Mouse (Mus musculus) ES-Bruce4 (cell line): Measurements from ENCODE around the gene Mansc1. TPM values are rescaled to one million over a fixed set of nuclear protein-coding genes. Genes with fewer than 3 reads are reported as not detected.
A peak's percentile ranks its signal among the peaks of the same experiment; 100 is the strongest.

Experiments
- H3K27ac ChIP-seq: 2 replicates; pipeline ENCODE4 v1.5.1; 2012; ENCODE audit warnings: low read length, inconsistent platforms; ENCODE audit not compliant: insufficient read depth
- H3K27me3 ChIP-seq: 2 replicates; pipeline ENCODE4 v1.6.1; 2012; ENCODE audit warnings: mild to moderate bottlenecking, low read length, inconsistent platforms; ENCODE audit not compliant: control insufficient read depth, poor library complexity, insufficient read depth, severe bottlenecking
- H3K36me3 ChIP-seq: 2 replicates; pipeline ENCODE4 v1.6.1; 2012; ENCODE audit warnings: inconsistent platforms, mild to moderate bottlenecking, low read length, moderate library complexity; ENCODE audit not compliant: control insufficient read depth, poor library complexity, insufficient read depth, severe bottlenecking
- H3K4me1 ChIP-seq: one replicate; pipeline ENCODE4 v1.8.1; 2011; ENCODE audit warnings: low read length; ENCODE audit not compliant: control insufficient read depth, insufficient read depth
- H3K4me3 ChIP-seq: 2 replicates; pipeline ENCODE4 v1.5.1; 2011; ENCODE audit warnings: low read depth, mild to moderate bottlenecking, low read length
- H3K9ac ChIP-seq: 2 replicates; pipeline ENCODE4 v1.6.1; 2012; ENCODE audit warnings: low read depth, mild to moderate bottlenecking, inconsistent platforms; ENCODE audit not compliant: poor library complexity, severe bottlenecking
- H3K9me3 ChIP-seq: replicated peaks from 2 replicates; pipeline ENCODE4 v1.6.1; 2012; ENCODE audit warnings: mild to moderate bottlenecking, low read length, inconsistent platforms; ENCODE audit not compliant: control insufficient read depth, poor library complexity, insufficient read depth, severe bottlenecking
- CTCF ChIP-seq: IDR thresholded peaks from one replicate; pipeline ENCODE4 v1.8.1; 2011; ENCODE audit warnings: low read depth, low read length
- EP300 ChIP-seq: IDR thresholded peaks from 2 replicates; pipeline ENCODE4 v1.6.1; 2011; ENCODE audit warnings: low read depth, low read length; ENCODE audit not compliant: insufficient read depth
- POLR2A ChIP-seq: IDR thresholded peaks from one replicate; pipeline ENCODE4 v1.8.1; 2011; ENCODE audit warnings: low read length; ENCODE audit not compliant: insufficient read depth
- polyA plus RNA-seq: library from polyadenylated mRNA; stranded (reverse); fragments of >200 nt; gene quantifications from 2 replicates; pipeline ENCODE4 v1.2.4, GENCODE M21; 2011; ENCODE audit warnings: low read depth; ENCODE audit not compliant: missing spikeins, insufficient read depth, insufficient read length

Gene Mansc1
- polyA plus RNA-seq, 1 experiment: 3.3 TPM

GRCm38 (mm10) chr6:134669179-134669865, 37.0 kb upstream of the Mansc1 start:
- Histone ChIP-seq H3K4me1 (no peaks in the 10 kb centered on the region), H3K36me3 (no peaks in the 10 kb centered on the region), H3K9me3 (no peaks in the 10 kb centered on the region), H3K4me3 (no peak overlapping the region), H3K9ac (no peak overlapping the region), H3K27ac (no peak overlapping the region), H3K27me3 (no peaks in the 10 kb centered on the region)
- no peak for TF ChIP-seq CTCF

- H3K9ac ChIP-seq: no peak overlapping the region
- H3K36me3 ChIP-seq: no peaks in the 10 kb centered on the region
- no peaks in the 10 kb centered on the region for H3K4me1 ChIP-seq
- no peak overlapping the region for H3K4me3 ChIP-seq
- no peak overlapping the region for H3K27ac ChIP-seq
- no peaks in the 10 kb centered on the region for H3K9me3 ChIP-seq
- H3K27me3 ChIP-seq: no peaks in the 10 kb centered on the region
- no peak for TF ChIP-seq EP300
- no peak for TF ChIP-seq CTCF
Observed at GRCm38 (mm10) chr6:134668519-134668918, 36.2 kb upstream of the Mansc1 start.

- no peaks in the 10 kb centered on the region for H3K36me3 ChIP-seq
- H3K4me3 ChIP-seq: no peak overlapping the region
- H3K9me3 ChIP-seq: no peaks in the 10 kb centered on the region
- no peak for TF ChIP-seq POLR2A
- no peak overlapping the region for H3K27ac ChIP-seq
- no peaks in the 10 kb centered on the region for H3K27me3 ChIP-seq
- no peak overlapping the region for H3K9ac ChIP-seq
- no peaks in the 10 kb centered on the region for H3K4me1 ChIP-seq
Observed at GRCm38 (mm10) chr6:134665817-134666216, 33.5 kb upstream of the Mansc1 start.

GRCm38 (mm10) chr6:134664573-134664972, 32.3 kb upstream of the Mansc1 start:
- no peak overlapping the region for H3K27ac ChIP-seq
- H3K4me1 ChIP-seq: no peaks in the 10 kb centered on the region
- H3K36me3 ChIP-seq: no peaks in the 10 kb centered on the region
- no peaks in the 10 kb centered on the region for H3K27me3 ChIP-seq
- TF ChIP-seq CTCF (no peak), POLR2A (no peak), EP300 (no peak)
- H3K9ac ChIP-seq: no peak overlapping the region
- no peak overlapping the region for H3K4me3 ChIP-seq
- no peaks in the 10 kb centered on the region for H3K9me3 ChIP-seq

GRCm38 (mm10) chr6:134660714-134661406, 28.6 kb upstream of the Mansc1 start:
- Histone ChIP-seq H3K4me1 (no peaks in the 10 kb centered on the region), H3K4me3 (no peak overlapping the region), H3K9me3 (no peaks in the 10 kb centered on the region), H3K9ac (no peak overlapping the region), H3K36me3 (no peaks in the 10 kb centered on the region), H3K27me3 (no peaks in the 10 kb centered on the region), H3K27ac (no peak overlapping the region)
- no peak for TF ChIP-seq POLR2A
- TF ChIP-seq CTCF: no peak
- TF ChIP-seq EP300: no peak

- Histone ChIP-seq H3K4me3 (no peak overlapping the region), H3K9me3 (no peaks in the 10 kb centered on the region), H3K4me1 (no peaks in the 10 kb centered on the region), H3K27me3 (no peaks in the 10 kb centered on the region), H3K27ac (no peak overlapping the region), H3K9ac (no peak overlapping the region), H3K36me3 (no peaks in the 10 kb centered on the region)
- no peak for TF ChIP-seq EP300
- no peak for TF ChIP-seq POLR2A
- peak; percentile 47 for TF ChIP-seq CTCF
Observed at GRCm38 (mm10) chr6:134659108-134659958, 27.0 kb upstream of the Mansc1 start.
